Mouse (Mus musculus): ENCODE measurements at regions not wholly inside any gene's neighbourhood (a gene's known extent, or its start where the extent isn't known, plus 50 kb on each side); places are given as distances from the start of the nearest gene placed in this dataset.

DNA sequence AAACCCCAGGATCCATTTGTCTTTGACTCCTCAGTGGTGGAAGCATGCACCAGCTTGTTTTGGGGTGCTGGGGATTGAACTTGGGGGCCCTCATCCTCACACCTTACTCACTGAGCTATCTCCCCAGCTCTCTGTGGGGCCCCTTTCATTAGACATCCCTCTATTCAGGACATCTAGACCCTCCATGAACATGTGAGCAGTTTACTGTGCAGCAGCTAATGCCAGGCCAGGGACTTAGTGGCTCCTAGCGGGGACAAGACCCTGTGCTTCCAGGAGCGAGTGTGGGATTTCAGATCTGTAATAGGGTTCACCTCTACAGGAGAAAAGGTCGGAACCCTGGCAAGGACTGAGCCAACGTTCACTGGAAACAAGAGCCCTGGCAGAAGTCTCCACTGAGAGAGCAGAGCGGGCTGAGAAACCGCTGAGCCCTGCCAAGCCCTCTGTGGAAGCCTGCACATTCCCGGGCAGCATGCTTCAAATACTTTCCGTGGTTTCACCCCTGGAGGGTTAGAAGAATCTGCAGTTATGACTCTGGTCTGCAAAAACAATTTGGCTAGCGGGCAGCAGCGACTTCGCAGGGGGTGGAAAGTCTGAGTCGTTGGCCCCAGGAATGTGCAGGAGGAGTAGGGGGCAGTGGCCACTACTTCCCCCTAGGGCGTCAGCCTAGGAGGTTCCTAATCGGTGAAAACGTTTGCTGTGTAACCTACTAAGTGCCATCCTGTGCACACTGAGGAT lies 125.6 kb downstream of the Smad6 start:
- no peak for TF ChIP-seq CTCF (IDR thresholded peaks at IDR 0.05; ENCODE audit: borderline replicate concordance, insufficient read depth, low read length)
- no peak for TF ChIP-seq POLR2A (IDR thresholded peaks at IDR 0.05; ENCODE audit: low read depth, low read length)

All from embryonic fibroblast, embryonic 13.5 days (primary cell).